Mouse (Mus musculus): ENCODE measurements around the gene Mrps11. TPM values are rescaled to one million over a fixed set of nuclear protein-coding genes. Genes with fewer than 3 reads are reported as not detected.

Gene Mrps11
- total RNA-seq (2023): 10 to 100 TPM; 17.0 to 20.3 TPM

DNA sequence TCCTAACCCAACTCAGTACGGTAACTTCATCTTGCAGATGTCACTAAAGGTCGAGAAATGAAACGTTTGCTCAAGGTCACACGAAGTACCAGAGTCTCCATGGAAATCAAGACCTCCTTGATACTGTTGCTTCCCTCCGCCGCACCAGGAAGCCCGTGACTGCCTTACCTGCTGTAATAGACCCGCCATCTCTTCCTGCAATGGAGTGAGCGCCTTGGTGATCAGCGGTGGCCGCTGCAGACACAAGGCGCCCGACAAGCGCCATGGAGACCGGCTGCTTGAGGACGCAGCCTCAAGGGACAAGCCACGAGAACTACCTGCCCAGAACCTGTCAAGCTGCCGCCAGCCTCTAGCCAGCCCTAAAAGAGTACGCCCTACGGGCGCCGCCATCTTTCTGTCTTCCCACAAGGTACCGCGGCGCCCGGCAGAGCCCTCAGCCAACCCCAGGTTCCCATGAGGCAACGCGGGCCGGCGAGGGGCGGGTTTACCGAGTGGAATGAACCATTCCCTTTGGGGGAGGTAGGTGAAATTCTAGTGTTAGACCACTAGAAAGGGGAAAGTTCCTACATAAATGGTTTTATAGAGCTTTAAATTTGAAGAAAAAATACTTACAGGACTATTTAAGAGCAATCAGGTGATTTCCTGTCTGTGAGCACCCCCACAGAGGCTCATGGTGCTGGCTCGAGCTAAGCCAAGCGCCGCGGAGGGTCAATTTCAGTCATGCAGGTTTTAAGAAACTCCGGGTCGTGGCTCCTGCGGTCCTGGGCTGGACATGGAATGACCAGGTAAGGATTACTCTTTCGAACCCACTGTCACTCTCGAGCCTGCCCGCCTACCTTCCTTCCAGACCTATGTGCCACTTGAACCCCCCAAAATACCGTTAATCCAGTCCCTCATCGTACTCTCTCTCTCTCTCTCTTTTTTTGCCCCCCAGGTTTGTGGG is at the start of gene Mrps11, which contains the start of gene Mrpl46:
Gene Mrps11, plus strand, starts transcription at position 481 of the 943 bp plus-strand sequence.
Gene Mrpl46, minus strand, starts transcription at position 893 of the 943 bp plus-strand sequence.

GRCm38 (mm10) chr7:78737614-78738210 is 45.2 kb upstream of the Mrps11 start, which contains the start of gene Ntrk3:
Ntrk3 (minus strand) TSS chr7:78738012.

Other genes with a start within 250 kb of the Mrps11 start
- gene Ntrk3, start 45.1 kb upstream of the Mrps11 start, total RNA-seq (2023): not detected
- 10 to 100 TPM in 1 of 2 experiments, 1 to 10 TPM in 1; 8.2 to 11.7 TPM for gene Mrpl46, start 412 bp downstream of the Mrps11 start, total RNA-seq (2023)
- gene Det1, start 64.1 kb downstream of the Mrps11 start, total RNA-seq (2023): 1 to 10 TPM; 4.0 to 5.4 TPM
- gene Aen, start 112.7 kb downstream of the Mrps11 start, total RNA-seq (2023): 10 to 100 TPM in 1 of 2 experiments, 1 to 10 TPM in 1; 8.9 to 10.9 TPM
- gene Isg20, start 130.3 kb downstream of the Mrps11 start, total RNA-seq (2023): 10 to 100 TPM; 21.6 to 41.6 TPM